Mouse (Mus musculus): Measurements from ENCODE around the gene Gm21818.
"Not testable (repeated sequence)": the region's sequence is repeated elsewhere in the genome, so short reads cannot be mapped to it uniquely, and the experiment has no call there.

Gene Gm21818

DNA sequence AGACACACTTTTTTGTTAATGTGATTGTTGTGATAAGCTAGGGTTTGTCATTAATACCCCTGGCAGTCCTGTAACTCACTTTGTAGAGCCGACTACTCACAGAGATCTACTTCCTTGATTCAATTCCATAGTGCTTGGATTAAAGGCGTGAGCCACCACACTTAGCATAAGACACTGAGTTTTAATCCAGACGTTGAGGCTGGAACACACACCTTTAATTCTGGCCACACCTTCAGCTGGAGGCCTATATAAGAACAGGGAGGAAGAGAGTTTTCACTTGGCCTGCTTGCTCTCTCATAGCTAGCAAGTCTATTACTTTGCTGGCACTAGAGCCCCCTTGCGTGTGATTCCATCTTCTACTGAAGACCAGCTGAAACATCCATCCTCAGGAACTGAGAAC, at the start of gene Gm21818:
Gm21818 (plus strand) TSS at position 301 of the 400 bp plus-strand sequence.
- not testable (repeated sequence) for DNase-seq (ENCODE audit: low read depth, low spot score)

GRCm38 (mm10) chr13:120139946-120140345, 32.3 kb upstream of the Gm21818 start, which contains the start of gene Gm20767:
TSS of gene Gm20767 (plus strand) at chr13:120140246.
- not testable (repeated sequence) for DNase-seq (ENCODE audit: low read depth, low spot score)

DNA sequence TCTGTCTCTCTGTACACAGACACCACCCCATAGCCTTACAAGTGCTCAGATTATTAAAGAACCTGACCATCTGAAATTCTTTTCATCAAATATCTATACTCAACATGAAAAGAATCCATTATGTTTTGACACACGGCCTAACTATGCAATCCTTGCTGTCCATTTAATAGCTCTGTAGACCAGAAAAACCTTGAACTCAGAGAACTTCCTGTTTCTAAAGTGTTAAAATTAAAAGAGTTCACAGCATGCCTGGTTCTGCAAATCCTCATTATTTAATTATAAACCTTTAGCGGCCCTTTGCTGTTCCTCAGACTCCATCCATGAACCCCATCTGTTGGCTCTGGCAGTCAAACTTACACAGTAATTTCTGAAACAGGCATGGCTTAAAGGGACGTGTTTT, 29.9 kb upstream of the Gm21818 start:
- not testable (repeated sequence) for DNase-seq (ENCODE audit: low read depth, low spot score)

GRCm38 (mm10) chr13:120149660-120150407, 22.4 kb upstream of the Gm21818 start:
- not testable (repeated sequence) for DNase-seq (ENCODE audit: low read depth, low spot score)

- DNase-seq (ENCODE audit: low read depth, low spot score), result not testable (repeated sequence)
Measured at GRCm38 (mm10) chr13:120150589-120150988, 21.6 kb upstream of the Gm21818 start.

DNA sequence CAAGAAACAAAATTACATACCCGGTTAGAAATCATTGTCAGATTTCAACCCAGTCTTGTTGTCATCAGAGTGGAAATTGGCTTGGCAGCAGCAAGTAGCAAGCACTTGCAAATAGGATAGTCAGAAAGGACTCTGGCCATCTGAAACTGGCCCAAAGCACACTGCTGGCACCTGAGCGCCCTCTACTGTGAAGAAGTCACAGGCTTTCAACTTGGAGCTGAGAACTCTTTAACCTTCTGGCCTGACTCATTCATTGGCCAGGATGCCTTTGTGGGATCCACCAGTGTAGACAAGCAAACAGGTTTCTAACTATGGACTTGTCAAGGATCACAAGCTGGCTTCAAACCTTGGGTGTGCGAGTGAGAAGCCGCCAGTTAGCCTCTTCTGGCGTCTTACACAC, 3.9 kb upstream of the Gm21818 start:
- not testable (repeated sequence) for DNase-seq (ENCODE audit: low read depth, low spot score)

DNA sequence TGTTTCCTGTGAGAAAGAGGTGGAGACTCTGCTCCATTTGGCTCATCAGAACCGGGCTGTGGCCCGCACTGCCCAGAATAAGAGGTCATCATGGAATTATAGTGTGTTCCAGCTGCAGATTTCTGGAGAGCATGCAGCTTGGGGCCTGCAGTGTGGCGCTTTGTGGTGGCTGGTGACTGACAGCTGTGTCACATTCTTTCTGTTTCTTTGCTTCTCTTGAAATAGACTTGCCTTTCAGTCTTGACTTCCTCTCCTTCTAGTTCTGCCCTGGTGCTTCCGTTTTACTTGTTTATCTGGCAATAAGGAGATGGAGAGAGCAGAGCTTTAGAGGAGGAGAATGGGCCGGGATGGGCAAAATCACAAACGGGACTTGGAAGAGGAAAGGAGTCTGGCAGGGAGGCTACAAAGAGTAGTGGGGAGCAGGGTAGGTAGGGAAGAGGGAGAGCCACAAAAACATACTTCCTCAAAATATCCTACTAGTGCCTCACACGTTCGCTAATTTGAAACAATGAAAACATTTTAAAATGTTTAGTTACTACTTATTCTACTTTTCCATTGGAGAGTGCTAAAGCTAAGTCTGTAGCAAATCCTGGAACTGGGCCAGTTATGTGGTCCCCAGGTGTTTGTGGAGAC, 24.1 kb downstream of the Gm21818 start:
- not testable (repeated sequence) for DNase-seq (ENCODE audit: low read depth, low spot score)

- DNase-seq (ENCODE audit: low read depth, low spot score), result not testable (repeated sequence)
Measured at GRCm38 (mm10) chr13:120215847-120216246, 43.6 kb downstream of the Gm21818 start, which contains the start of gene Gm21762. TSS of gene Gm21762 (minus strand) at chr13:120215947.

DNA sequence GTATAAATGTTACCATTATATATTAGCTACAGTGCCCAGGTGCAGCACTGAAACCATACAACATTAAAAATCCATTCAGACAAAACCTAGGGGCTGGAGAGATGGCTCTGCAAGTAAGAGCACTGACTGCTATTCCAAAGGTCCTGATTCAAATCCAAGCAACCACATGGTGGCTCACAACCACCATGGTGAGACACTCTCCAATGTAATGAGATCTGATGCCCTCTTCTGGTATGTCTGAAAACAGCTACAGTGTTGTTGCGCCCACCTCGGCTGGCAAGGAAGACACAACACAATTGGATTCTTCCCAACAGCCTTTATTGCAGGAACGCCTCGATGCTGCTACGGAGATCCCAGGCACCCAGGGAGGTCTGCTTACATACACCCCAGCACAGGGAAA, 48.7 kb downstream of the Gm21818 start:
- DNase-seq (ENCODE audit: low read depth, low spot score), result peak; percentile 12

DNA sequence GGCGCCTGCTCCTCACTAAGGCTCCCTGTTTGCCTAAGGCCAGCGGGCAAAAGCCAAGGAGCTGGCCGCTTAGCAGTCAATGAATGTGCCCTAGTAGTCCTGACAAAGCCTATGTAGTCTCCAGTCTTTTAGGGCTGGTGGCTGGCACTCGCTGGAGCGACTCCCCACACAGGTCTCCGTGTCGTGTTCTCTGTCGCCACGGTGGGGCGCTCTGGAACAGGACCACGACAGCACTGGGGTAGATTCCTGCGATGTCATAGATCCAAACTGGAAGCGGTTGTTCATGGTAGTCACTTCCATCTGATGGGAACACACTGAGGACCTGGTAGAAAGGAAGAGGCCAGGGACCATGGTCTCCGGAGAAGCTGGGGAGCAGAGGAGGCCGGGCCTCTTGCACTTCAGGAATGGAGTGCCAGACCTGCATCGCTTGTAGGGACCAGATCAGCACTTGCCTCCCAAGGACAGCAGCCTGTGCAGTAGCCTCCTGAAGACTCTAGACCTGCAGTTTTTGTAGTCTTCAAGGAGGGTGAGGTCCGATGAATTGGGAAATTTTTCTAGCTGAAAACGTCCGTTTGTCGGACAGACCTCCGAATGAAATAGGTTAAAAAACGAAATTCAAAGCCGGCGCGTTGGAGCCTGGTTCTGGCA, 50.9 kb downstream of the Gm21818 start:
- not testable (repeated sequence) for DNase-seq (ENCODE audit: low read depth, low spot score)
